Mouse (Mus musculus): ENCODE measurements around the gene Ambra1. TPM values are rescaled to one million over a fixed set of nuclear protein-coding genes. Genes with fewer than 3 reads are reported as not detected.

The Ambra1 gene
- polyA plus RNA-seq, 1 experiment from 2014 or later, result 18.6 TPM

DNA sequence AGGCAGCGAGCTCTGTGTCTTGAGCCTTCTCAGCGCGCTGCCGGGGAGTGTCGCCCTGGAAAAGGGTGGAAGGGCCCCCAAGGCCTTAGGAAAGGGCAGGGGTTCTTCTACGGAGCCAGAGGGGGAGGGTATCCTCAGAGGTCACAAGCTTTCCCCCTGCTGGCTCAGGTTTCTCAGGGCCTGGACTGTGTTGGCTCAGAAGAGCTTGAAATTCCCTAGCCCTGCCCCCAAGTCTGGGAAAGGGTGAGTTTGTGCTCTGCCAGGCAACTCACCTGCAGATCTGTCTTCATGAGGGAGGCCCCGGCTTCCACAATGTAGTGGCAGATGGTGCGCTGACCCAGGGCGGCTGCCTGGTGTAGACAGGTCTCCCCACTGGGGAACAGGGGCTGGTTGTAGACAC, 203.5 kb downstream of the Ambra1 start:
- H3K27ac ChIP-seq (replicated peaks; ENCODE audit: low read depth, low read length), result peak overlapping the region; percentile 97
- ATAC-seq (ENCODE audit: insufficient number of reproducible peaks, low FRiP score, low TSS enrichment, low read depth) (no peak), DNase-seq (ENCODE audit: low spot score) (peak; percentile 70)
- H3K36me3 ChIP-seq (ENCODE audit: control insufficient read depth, insufficient read depth, low read length), result peaks cover 24% of the 10 kb centered on the region; the same call in 1 of the 2 replicates
- H3K4me2 ChIP-seq (ENCODE audit: low read depth, severe bottlenecking), result peak overlapping the region; percentile 73; the same call in 1 of the 2 replicates
- H3K27me3 ChIP-seq (ENCODE audit: control insufficient read depth, insufficient read depth, low read length), result no peaks in the 10 kb centered on the region
- no peaks in the 10 kb centered on the region for H3K9me3 ChIP-seq (ENCODE audit: control insufficient read depth, low read length)
- H3K4me3 ChIP-seq (ENCODE audit: low read depth, low read length), result 0 out of 2 replicates have a peak overlapping the region, but pooled peaks have one; percentile 3
- WGBS, result 4% methylated on average over 9 of the region's 9 CpGs
- H3K4me1 ChIP-seq (ENCODE audit: control insufficient read depth, insufficient read depth, low read length), result peaks cover 28% of the 10 kb centered on the region
- peak overlapping the region; percentile 46; the same call in 1 of the 2 replicates for H3K9ac ChIP-seq (ENCODE audit: low read length)

DNA sequence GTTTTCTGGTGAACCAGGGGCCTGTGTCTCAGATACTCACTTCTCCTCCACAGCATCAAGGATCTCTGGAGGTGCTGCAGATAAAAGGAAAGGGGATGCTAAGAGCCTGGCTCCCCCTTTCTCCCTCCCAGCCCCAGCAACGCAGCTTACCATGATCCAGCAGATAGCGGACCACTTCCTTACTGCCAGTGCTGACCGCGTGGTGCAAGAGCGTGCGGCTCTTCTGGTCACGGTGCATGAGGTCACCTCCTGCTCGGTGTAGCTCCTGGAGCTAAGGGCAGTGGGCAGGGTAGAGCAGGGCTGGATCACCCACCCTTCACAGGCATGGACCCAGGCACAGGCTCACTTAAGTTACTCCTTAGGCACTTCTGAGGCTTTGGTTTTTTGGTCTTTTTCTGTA, 204.1 kb downstream of the Ambra1 start:
- no peak for ATAC-seq (ENCODE audit: insufficient number of reproducible peaks, low FRiP score, low TSS enrichment, low read depth)
- H3K4me2 ChIP-seq (ENCODE audit: low read depth, severe bottlenecking), result no peak overlapping the region; the same call in 1 of the 2 replicates
- H3K27me3 ChIP-seq (ENCODE audit: control insufficient read depth, insufficient read depth, low read length), result no peaks in the 10 kb centered on the region
- H3K4me3 ChIP-seq (ENCODE audit: low read depth, low read length), result no peak overlapping the region
- 57% methylated on average over 8 of the region's 8 CpGs for WGBS
- H3K4me1 ChIP-seq (ENCODE audit: control insufficient read depth, insufficient read depth, low read length), result peaks cover 28% of the 10 kb centered on the region
- DNase-seq (ENCODE audit: low spot score), result no peak
- peaks cover 28% of the 10 kb centered on the region; the same call in 1 of the 2 replicates for H3K36me3 ChIP-seq (ENCODE audit: control insufficient read depth, insufficient read depth, low read length)
- no peaks in the 10 kb centered on the region for H3K9me3 ChIP-seq (ENCODE audit: control insufficient read depth, low read length)
- peak overlapping the region; percentile 97 for H3K27ac ChIP-seq (replicated peaks; ENCODE audit: low read depth, low read length)
- H3K9ac ChIP-seq (ENCODE audit: low read length), result no peak overlapping the region

DNA sequence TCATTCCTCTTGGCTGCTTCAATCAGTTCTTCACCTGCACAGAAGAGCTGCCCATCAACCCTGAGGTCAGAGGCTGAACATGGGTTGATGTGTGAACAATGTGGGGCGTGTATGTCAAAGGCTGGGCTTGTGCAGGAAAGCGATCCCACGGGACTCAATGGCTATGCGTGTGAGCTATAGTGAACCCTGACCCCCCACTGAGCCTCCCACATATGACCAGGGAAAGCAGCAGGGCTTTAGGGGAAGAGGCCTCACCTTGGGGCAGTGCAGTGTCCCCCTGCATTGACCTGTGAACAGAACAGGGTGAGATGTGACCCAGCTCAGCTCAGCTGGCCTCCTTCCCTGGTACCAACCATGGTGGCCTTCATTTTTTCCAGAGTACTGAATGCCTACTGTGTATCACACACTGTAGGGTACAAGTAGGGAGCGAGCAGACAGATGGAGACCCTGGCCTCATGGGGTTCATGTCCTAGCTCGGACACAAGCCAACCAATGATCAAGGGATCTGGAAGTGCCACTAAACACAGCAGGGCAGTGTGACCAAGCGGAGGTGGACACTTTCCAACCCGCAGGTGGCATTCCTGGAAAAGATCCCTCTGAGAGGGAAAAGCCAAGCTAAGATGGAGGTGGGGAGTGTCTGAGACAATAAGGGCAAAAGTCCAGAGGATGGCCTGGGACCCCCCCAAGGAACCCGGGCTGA, 205.0 kb downstream of the Ambra1 start:
- Histone ChIP-seq H3K4me3 (ENCODE audit: low read depth, low read length) (no peak overlapping the region), H3K36me3 (ENCODE audit: control insufficient read depth, insufficient read depth, low read length) (peaks cover 36% of the 10 kb centered on the region; the same call in 1 of the 2 replicates), H3K4me2 (ENCODE audit: low read depth, severe bottlenecking) (no peak overlapping the region), H3K9ac (ENCODE audit: low read length) (no peak overlapping the region), H3K9me3 (ENCODE audit: control insufficient read depth, low read length) (no peaks in the 10 kb centered on the region), H3K27ac (replicated peaks; ENCODE audit: low read depth, low read length) (no peak overlapping the region), H3K4me1 (ENCODE audit: control insufficient read depth, insufficient read depth, low read length) (peaks cover 28% of the 10 kb centered on the region), H3K27me3 (ENCODE audit: control insufficient read depth, insufficient read depth, low read length) (no peaks in the 10 kb centered on the region)
- ATAC-seq (ENCODE audit: insufficient number of reproducible peaks, low FRiP score, low TSS enrichment, low read depth), result no peak
- WGBS, result 93% methylated on average over 9 of the region's 9 CpGs
- DNase-seq (ENCODE audit: low spot score), result no peak

DNA sequence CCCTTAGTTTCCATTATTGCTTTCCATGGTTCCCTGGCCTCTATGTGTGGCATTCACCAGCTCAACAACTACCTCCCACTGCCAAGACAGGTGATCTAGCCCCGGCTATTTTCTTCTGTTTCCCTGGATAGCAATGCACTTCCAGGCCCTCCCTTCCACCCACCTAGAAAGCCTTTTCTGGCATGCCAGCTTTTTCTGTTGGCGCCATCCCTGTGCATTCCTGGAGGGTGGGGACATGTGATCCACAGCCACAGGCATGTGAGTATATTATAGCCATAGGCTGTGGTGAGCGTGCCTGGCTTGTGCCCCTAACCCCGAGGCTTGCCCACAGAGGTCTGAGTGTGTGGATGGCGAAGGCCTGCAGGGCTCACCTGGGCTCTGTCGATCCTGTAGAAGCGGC, 206.2 kb downstream of the Ambra1 start:
- DNase-seq (ENCODE audit: low spot score), result no peak
- Histone ChIP-seq H3K9me3 (ENCODE audit: control insufficient read depth, low read length) (no peaks in the 10 kb centered on the region), H3K9ac (ENCODE audit: low read length) (no peak overlapping the region), H3K27ac (replicated peaks; ENCODE audit: low read depth, low read length) (no peak overlapping the region), H3K27me3 (ENCODE audit: control insufficient read depth, insufficient read depth, low read length) (no peaks in the 10 kb centered on the region), H3K4me1 (ENCODE audit: control insufficient read depth, insufficient read depth, low read length) (peaks cover 28% of the 10 kb centered on the region), H3K4me3 (ENCODE audit: low read depth, low read length) (no peak overlapping the region), H3K36me3 (ENCODE audit: control insufficient read depth, insufficient read depth, low read length) (peaks cover 40% of the 10 kb centered on the region; the same call in 1 of the 2 replicates), H3K4me2 (ENCODE audit: low read depth, severe bottlenecking) (no peak overlapping the region)
- no peak for ATAC-seq (ENCODE audit: insufficient number of reproducible peaks, low FRiP score, low TSS enrichment, low read depth)
- 92% methylated on average over 7 of the region's 7 CpGs for WGBS

DNA sequence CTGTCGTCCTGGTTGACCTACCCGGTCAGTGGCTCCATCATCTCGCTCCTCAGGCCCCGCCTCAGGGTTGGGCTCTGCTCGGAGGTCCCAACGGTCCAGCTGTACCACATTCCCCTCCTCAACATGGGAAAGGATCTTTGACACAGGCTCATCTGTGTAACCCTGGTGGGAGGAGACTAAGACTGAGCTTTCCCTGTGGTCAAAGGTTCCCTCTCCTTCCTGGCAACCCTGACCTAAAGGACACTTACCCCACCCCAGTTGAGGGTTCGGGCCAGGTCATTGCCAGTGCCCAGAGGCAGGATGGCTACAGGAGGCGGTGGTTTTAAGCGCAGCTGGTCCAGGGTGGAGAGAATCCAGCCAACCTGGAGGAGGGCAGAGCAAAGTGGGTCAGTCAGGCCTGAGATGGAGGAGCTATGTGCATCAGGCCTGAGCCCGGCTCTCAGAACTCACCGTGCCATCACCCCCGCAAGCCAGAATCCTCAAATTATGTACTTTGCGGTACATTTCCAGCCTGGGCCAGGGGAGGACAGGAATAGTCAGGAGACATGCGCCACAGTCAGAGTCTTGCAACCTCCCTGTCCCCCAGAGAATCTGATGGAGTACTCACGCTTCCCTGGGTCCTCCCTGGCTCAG, 209.5 kb downstream of the Ambra1 start:
- DNase-seq (ENCODE audit: low spot score) (no peak), ATAC-seq (ENCODE audit: insufficient number of reproducible peaks, low FRiP score, low TSS enrichment, low read depth) (no peak)
- 82% methylated on average over 15 of the region's 15 CpGs for WGBS
- peaks cover 8% of the 10 kb centered on the region for H3K4me1 ChIP-seq (ENCODE audit: control insufficient read depth, insufficient read depth, low read length)
- no peak overlapping the region for H3K9ac ChIP-seq (ENCODE audit: low read length)
- H3K9me3 ChIP-seq (ENCODE audit: control insufficient read depth, low read length), result no peaks in the 10 kb centered on the region
- H3K4me2 ChIP-seq (ENCODE audit: low read depth, severe bottlenecking), result no peak overlapping the region
- no peak overlapping the region for H3K27ac ChIP-seq (replicated peaks; ENCODE audit: low read depth, low read length)
- H3K4me3 ChIP-seq (ENCODE audit: low read depth, low read length), result no peak overlapping the region
- peaks cover 42% of the 10 kb centered on the region; the same call in 1 of the 2 replicates for H3K36me3 ChIP-seq (ENCODE audit: control insufficient read depth, insufficient read depth, low read length)
- no peaks in the 10 kb centered on the region for H3K27me3 ChIP-seq (ENCODE audit: control insufficient read depth, insufficient read depth, low read length)

GRCm38 (mm10) chr2:91942356-91942755, 212.4 kb downstream of the Ambra1 start:
- peaks cover 5% of the 10 kb centered on the region; the same call in 1 of the 2 replicates for H3K4me1 ChIP-seq (ENCODE audit: control insufficient read depth, insufficient read depth, low read length)
- DNase-seq (ENCODE audit: low spot score), result no peak

GRCm38 (mm10) chr2:91944170-91944950, 214.4 kb downstream of the Ambra1 start:
- Histone ChIP-seq H3K4me3 (ENCODE audit: low read depth, low read length) (no peak overlapping the region), H3K9me3 (ENCODE audit: control insufficient read depth, low read length) (no peaks in the 10 kb centered on the region), H3K4me1 (ENCODE audit: control insufficient read depth, insufficient read depth, low read length) (peaks cover 11% of the 10 kb centered on the region; the same call in 1 of the 2 replicates), H3K4me2 (ENCODE audit: low read depth, severe bottlenecking) (no peak overlapping the region), H3K9ac (ENCODE audit: low read length) (no peak overlapping the region), H3K27ac (replicated peaks; ENCODE audit: low read depth, low read length) (no peak overlapping the region), H3K36me3 (ENCODE audit: control insufficient read depth, insufficient read depth, low read length) (peaks cover 15% of the 10 kb centered on the region), H3K27me3 (ENCODE audit: control insufficient read depth, insufficient read depth, low read length) (no peaks in the 10 kb centered on the region)
- ATAC-seq (ENCODE audit: insufficient number of reproducible peaks, low FRiP score, low TSS enrichment, low read depth) (peak; percentile 41; the same call in 1 of the 2 replicates), DNase-seq (ENCODE audit: low spot score) (peak; percentile 90)
- WGBS, result 47% methylated on average over 13 of the region's 13 CpGs

More at GRCm38 (mm10) chr2:91942356-91942755, 212.4 kb downstream of the Ambra1 start:
- Histone ChIP-seq H3K4me2 (ENCODE audit: low read depth, severe bottlenecking) (no peak overlapping the region), H3K27me3 (ENCODE audit: control insufficient read depth, insufficient read depth, low read length) (no peaks in the 10 kb centered on the region), H3K27ac (replicated peaks; ENCODE audit: low read depth, low read length) (no peak overlapping the region), H3K9ac (ENCODE audit: low read length) (no peak overlapping the region), H3K4me3 (ENCODE audit: low read depth, low read length) (no peak overlapping the region), H3K9me3 (ENCODE audit: control insufficient read depth, low read length) (no peaks in the 10 kb centered on the region), H3K36me3 (ENCODE audit: control insufficient read depth, insufficient read depth, low read length) (peaks cover 32% of the 10 kb centered on the region)
- 80% methylated on average over 6 of the region's 6 CpGs for WGBS
- no peak for ATAC-seq (ENCODE audit: insufficient number of reproducible peaks, low FRiP score, low TSS enrichment, low read depth)

- Histone ChIP-seq H3K36me3 (ENCODE audit: control insufficient read depth, insufficient read depth, low read length) (peaks cover 6% of the 10 kb centered on the region), H3K27ac (replicated peaks; ENCODE audit: low read depth, low read length) (no peak within 1 kb of the TSS), H3K9me3 (ENCODE audit: control insufficient read depth, low read length) (no peaks in the 10 kb centered on the region), H3K4me2 (ENCODE audit: low read depth, severe bottlenecking) (no peak within 1 kb of the TSS), H3K4me3 (ENCODE audit: low read depth, low read length) (no peak within 1 kb of the TSS), H3K9ac (ENCODE audit: low read length) (peak within 1 kb of the TSS; percentile 17; the same call in 1 of the 2 replicates), H3K4me1 (ENCODE audit: control insufficient read depth, insufficient read depth, low read length) (peaks cover 19% of the 10 kb centered on the region), H3K27me3 (ENCODE audit: control insufficient read depth, insufficient read depth, low read length) (no peaks in the 10 kb centered on the region)
- 92% methylated on average over 18 of the region's 18 CpGs for WGBS
- DNase-seq (ENCODE audit: low spot score) (no peak), ATAC-seq (ENCODE audit: insufficient number of reproducible peaks, low FRiP score, low TSS enrichment, low read depth) (no peak)
These were observed 215.5 kb downstream of the Ambra1 start, which contains the start of gene Gm9821 for GRCm38 (mm10) chr2:91945483-91945882. Gene Gm9821, plus strand, starts transcription at chr2:91945703.
